Mouse (Mus musculus) erythroblast, embryonic 14.5 days (primary cell): ENCODE data around the gene Krtap9-1.

Experiments
- GATA1 ChIP-seq: IDR thresholded peaks from 2 replicates; pipeline ENCODE4 v1.6.1; 2012; ENCODE audit warnings: low read length, inconsistent platforms, mixed read lengths
- TAL1 ChIP-seq: IDR thresholded peaks from 3 replicates; pipeline ENCODE4 v1.6.1; 2012; ENCODE audit warnings: low read length, inconsistent platforms, mixed read lengths

- TF ChIP-seq TAL1: no peak
- TF ChIP-seq GATA1: no peak
These were observed 26.4 kb upstream of the Krtap9-1 start for GRCm38 (mm10) chr11:99846746-99847145.
